Mouse (Mus musculus) bone marrow macrophage, adult 2 months (primary cell): ENCODE data around the gene Dyrk4. TPM values are rescaled to one million over a fixed set of nuclear protein-coding genes. Genes with fewer than 3 reads are reported as not detected.
A peak's percentile ranks its signal among the peaks of the same experiment; 100 is the strongest.

Experiments used
- H3K27ac ChIP-seq: 2 replicates; pipeline ENCODE4 v1.5.1; 2012; ENCODE audit warnings: low read depth, low read length; ENCODE audit not compliant: insufficient read depth
- H3K4me1 ChIP-seq: 2 replicates; pipeline ENCODE4 v1.6.1; 2012; ENCODE audit warnings: low read length; ENCODE audit not compliant: control insufficient read depth, insufficient read depth
- H3K4me3 ChIP-seq: 2 replicates; pipeline ENCODE4 v1.5.1; 2012; ENCODE audit warnings: mild to moderate bottlenecking, low read length, moderate library complexity; ENCODE audit not compliant: insufficient read depth
- CTCF ChIP-seq: IDR thresholded peaks from 2 replicates; pipeline ENCODE4 v1.5.1; 2012; ENCODE audit warnings: low read depth, mild to moderate bottlenecking, low read length, moderate library complexity
- POLR2A ChIP-seq: IDR thresholded peaks from 2 replicates; pipeline ENCODE4 v1.6.1; 2012; ENCODE audit warnings: mild to moderate bottlenecking, low read depth, low read length, borderline replicate concordance
- polyA plus RNA-seq: library from polyadenylated mRNA; stranded (reverse); fragments of >200 nt; gene quantifications from 2 replicates; pipeline ENCODE4 v1.2.4, GENCODE M21; 2012; ENCODE audit not compliant: missing spikeins, insufficient read depth, insufficient read length

Dyrk4 gene
- polyA plus RNA-seq, 1 experiment = not detected

GRCm38 (mm10) chr6:126938853-126939486, 17.3 kb upstream of the Dyrk4 start:
- Histone ChIP-seq H3K27ac (0 out of 2 replicates have a peak overlapping the region, but pooled peaks have one; percentile 14), H3K4me3 (peak overlapping the region; percentile 91), H3K4me1 (peaks cover 8% of the 10 kb centered on the region)
- TF ChIP-seq CTCF (no peak), POLR2A (no peak)

- Histone ChIP-seq H3K4me3 (peak overlapping the region; percentile 91; the same call in 1 of the 2 replicates), H3K27ac (no peak overlapping the region)
- no peak for TF ChIP-seq CTCF
- no peak for TF ChIP-seq POLR2A
Observed at GRCm38 (mm10) chr6:126938047-126938446, 16.4 kb upstream of the Dyrk4 start.

GRCm38 (mm10) chr6:126932896-126933295, 11.3 kb upstream of the Dyrk4 start:
- H3K4me1 ChIP-seq = no peaks in the 10 kb centered on the region
- H3K4me3 ChIP-seq = no peak overlapping the region
- no peak for TF ChIP-seq POLR2A
- TF ChIP-seq CTCF = no peak
- no peak overlapping the region for H3K27ac ChIP-seq

More at GRCm38 (mm10) chr6:126938047-126938446, 16.4 kb upstream of the Dyrk4 start:
- H3K4me1 ChIP-seq = peaks cover 8% of the 10 kb centered on the region

- Histone ChIP-seq H3K27ac (no peak overlapping the region), H3K4me1 (peaks cover 7% of the 10 kb centered on the region), H3K4me3 (no peak overlapping the region)
- no peak for TF ChIP-seq POLR2A
- TF ChIP-seq CTCF = no peak
Observed at GRCm38 (mm10) chr6:126914928-126915327, 6.7 kb downstream of the Dyrk4 start.

- peak overlapping the region; percentile 37 for H3K4me3 ChIP-seq
- TF ChIP-seq CTCF (no peak), POLR2A (no peak)
- no peak overlapping the region for H3K27ac ChIP-seq
- H3K4me1 ChIP-seq = peaks cover 7% of the 10 kb centered on the region
Observed at GRCm38 (mm10) chr6:126910727-126911126, 10.9 kb downstream of the Dyrk4 start.

GRCm38 (mm10) chr6:126907876-126908275, 13.8 kb downstream of the Dyrk4 start:
- H3K4me1 ChIP-seq = peaks cover 7% of the 10 kb centered on the region
- H3K4me3 ChIP-seq = no peak overlapping the region
- no peak overlapping the region for H3K27ac ChIP-seq
- no peak for TF ChIP-seq CTCF
- TF ChIP-seq POLR2A = no peak

GRCm38 (mm10) chr6:126907378-126907777, 14.3 kb downstream of the Dyrk4 start:
- no peak overlapping the region for H3K4me3 ChIP-seq
- TF ChIP-seq POLR2A (no peak), CTCF (no peak)
- peaks cover 7% of the 10 kb centered on the region for H3K4me1 ChIP-seq
- no peak overlapping the region for H3K27ac ChIP-seq

- TF ChIP-seq POLR2A (no peak), CTCF (no peak)
- H3K27ac ChIP-seq = no peak overlapping the region
- H3K4me1 ChIP-seq = peaks cover 6% of the 10 kb centered on the region; the same call in 1 of the 2 replicates
- no peak overlapping the region for H3K4me3 ChIP-seq
Observed at GRCm38 (mm10) chr6:126877118-126877517, 44.5 kb downstream of the Dyrk4 start.

- Histone ChIP-seq H3K27ac (peak within 1 kb of the TSS; percentile 67), H3K4me3 (peak within 1 kb of the TSS; percentile 29; the same call in 1 of the 2 replicates), H3K4me1 (peaks cover 25% of the 10 kb centered on the region)
- TF ChIP-seq POLR2A (no peak), CTCF (no peak)
Observed at GRCm38 (mm10) chr6:126852881-126853280, 68.8 kb downstream of the Dyrk4 start, which contains the start of gene Akap3. Gene Akap3 (plus strand): TSS chr6:126853098.

- TF ChIP-seq CTCF (no peak), POLR2A (0 out of 2 replicates have a peak, but pooled peaks have one; percentile 6)
- peak within 1 kb of the TSS; percentile 54 for H3K27ac ChIP-seq
- peak within 1 kb of the TSS; percentile 92 for H3K4me3 ChIP-seq
- peaks cover 38% of the 10 kb centered on the region for H3K4me1 ChIP-seq
Observed at GRCm38 (mm10) chr6:126848712-126849704, 72.6 kb downstream of the Dyrk4 start, which contains the start of gene Ndufa9. Gene Ndufa9 (minus strand): TSS chr6:126849136.
